Mouse (Mus musculus) forebrain, embryonic 16.5 days (tissue): ENCODE data around the gene Cdca7l. TPM values are rescaled to one million over a fixed set of nuclear protein-coding genes. Genes with fewer than 3 reads are reported as not detected.
"Not testable (repeated sequence)": the region's sequence is repeated elsewhere in the genome, so short reads cannot be mapped to it uniquely, and the experiment has no call there.

Experiments
- ATAC-seq: fragments of 200-750 bp; cut with Nextera tagmentation; 2 replicates; pipeline ENCODE4 v1.8.0; 2017; ENCODE audit warnings: mild to moderate bottlenecking, moderate library complexity
- H3K27ac ChIP-seq: fragments of 300-500 bp; sonication (generic); 2 replicates; pipeline ENCODE4 v1.5.1; 2014; ENCODE audit warnings: low read length, control low read depth
- H3K27me3 ChIP-seq: fragments of 300-500 bp; sonication (generic); replicated peaks from 2 replicates; pipeline ENCODE4 v1.6.1; 2014; ENCODE audit warnings: low read length; ENCODE audit not compliant: control insufficient read depth, insufficient read depth
- H3K36me3 ChIP-seq: fragments of 300-500 bp; sonication (generic); 2 replicates; pipeline ENCODE4 v1.6.1; 2014; ENCODE audit not compliant: control insufficient read depth, insufficient read depth
- H3K4me1 ChIP-seq: fragments of 300-500 bp; sonication (generic); replicated peaks from 2 replicates; pipeline ENCODE4 v1.6.1; 2014; ENCODE audit warnings: low read length; ENCODE audit not compliant: control insufficient read depth, insufficient read depth
- H3K4me2 ChIP-seq: fragments of 300-500 bp; sonication (generic); 2 replicates; pipeline ENCODE4 v1.6.1; 2014; ENCODE audit warnings: mild to moderate bottlenecking, low read length, control low read depth
- H3K4me3 ChIP-seq: fragments of 300-500 bp; sonication (generic); replicated peaks from 2 replicates; pipeline ENCODE4 v1.5.1; 2014; ENCODE audit warnings: mild to moderate bottlenecking, low read length, control low read depth
- H3K9ac ChIP-seq: fragments of 300-500 bp; sonication (generic); replicated peaks from 2 replicates; pipeline ENCODE4 v1.6.1; 2014; ENCODE audit warnings: low read depth, low read length, control low read depth
- H3K9me3 ChIP-seq: fragments of 300-500 bp; sonication (generic); 2 replicates; pipeline ENCODE4 v1.6.1; 2016; ENCODE audit warnings: low read length; ENCODE audit not compliant: control insufficient read depth
- WGBS: fragments of 180-500 bp; shearing (Covaris S2); extraction: QIAGEN DNeasy Blood & Tissue Kit; methylation state at CpG from one replicate; pipeline ENCODE4 v1.1.7; 2014; 5-methylcytosine and 5-hydroxymethylcytosine counted together
- polyA plus RNA-seq: library from polyadenylated mRNA; unstranded; fragments of >200 nt; fragmentation: Nextera tagmentation; extraction: Ambion mirVana; gene quantifications from 2 replicates; pipeline ENCODE4 v1.2.1, GENCODE M21; 2015

The Cdca7l gene
- polyA plus RNA-seq, 1 experiment from 2014 or later = 9.0 TPM

- H3K4me2 ChIP-seq = no peak overlapping the region
- WGBS = 49% methylated on average over 3 of the region's 3 CpGs
- no peaks in the 10 kb centered on the region for H3K27me3 ChIP-seq
- H3K9me3 ChIP-seq = no peaks in the 10 kb centered on the region
- no peak overlapping the region for H3K4me3 ChIP-seq
- ATAC-seq = no peak
- H3K27ac ChIP-seq = no peak overlapping the region
- no peaks in the 10 kb centered on the region for H3K36me3 ChIP-seq
- no peaks in the 10 kb centered on the region for H3K4me1 ChIP-seq
- no peak overlapping the region for H3K9ac ChIP-seq
Measured at GRCm38 (mm10) chr12:117861249-117861648, 57.2 kb downstream of the Cdca7l start.

- 89% methylated on average over 5 of the region's 5 CpGs for WGBS
Measured at GRCm38 (mm10) chr12:117862655-117863054, 58.6 kb downstream of the Cdca7l start.

GRCm38 (mm10) chr12:117867708-117868564 is 63.8 kb downstream of the Cdca7l start:
- H3K27ac ChIP-seq = no peak overlapping the region
- no peak overlapping the region for H3K4me2 ChIP-seq
- ATAC-seq = no peak
- H3K36me3 ChIP-seq = no peaks in the 10 kb centered on the region
- H3K9ac ChIP-seq = no peak overlapping the region
- WGBS = 85% methylated on average over 4 of the region's 4 CpGs
- no peaks in the 10 kb centered on the region for H3K9me3 ChIP-seq
- H3K4me1 ChIP-seq = no peaks in the 10 kb centered on the region
- H3K4me3 ChIP-seq = no peak overlapping the region
- no peaks in the 10 kb centered on the region for H3K27me3 ChIP-seq

More at GRCm38 (mm10) chr12:117862655-117863054, 58.6 kb downstream of the Cdca7l start:
- H3K27me3 ChIP-seq = no peaks in the 10 kb centered on the region
- H3K4me2 ChIP-seq = no peak overlapping the region
- H3K4me1 ChIP-seq = no peaks in the 10 kb centered on the region
- no peak overlapping the region for H3K9ac ChIP-seq
- no peaks in the 10 kb centered on the region for H3K36me3 ChIP-seq
- no peak overlapping the region for H3K4me3 ChIP-seq
- no peak overlapping the region for H3K27ac ChIP-seq
- no peak for ATAC-seq
- no peaks in the 10 kb centered on the region for H3K9me3 ChIP-seq

- Histone ChIP-seq H3K36me3 (no peaks in the 10 kb centered on the region), H3K9ac (no peak overlapping the region), H3K4me3 (no peak overlapping the region), H3K27me3 (no peaks in the 10 kb centered on the region), H3K9me3 (no peaks in the 10 kb centered on the region), H3K27ac (no peak overlapping the region), H3K4me1 (no peaks in the 10 kb centered on the region), H3K4me2 (no peak overlapping the region)
- 82% methylated on average over 5 of the region's 5 CpGs for WGBS
- no peak for ATAC-seq
Measured at GRCm38 (mm10) chr12:117872265-117872664, 68.2 kb downstream of the Cdca7l start.

GRCm38 (mm10) chr12:117878341-117878740 is 74.3 kb downstream of the Cdca7l start:
- ATAC-seq = no peak
- no peak overlapping the region for H3K4me3 ChIP-seq
- 94% methylated on average over 13 of the region's 13 CpGs for WGBS

GRCm38 (mm10) chr12:117884627-117885026 is 80.5 kb downstream of the Cdca7l start:
- H3K9me3 ChIP-seq = no peaks in the 10 kb centered on the region
- H3K4me3 ChIP-seq = no peak overlapping the region
- no peaks in the 10 kb centered on the region for H3K4me1 ChIP-seq
- WGBS = 93% methylated on average over 2 of the region's 2 CpGs
- H3K27ac ChIP-seq = no peak overlapping the region
- no peak overlapping the region for H3K9ac ChIP-seq
- H3K4me2 ChIP-seq = no peak overlapping the region
- no peaks in the 10 kb centered on the region for H3K27me3 ChIP-seq
- no peaks in the 10 kb centered on the region for H3K36me3 ChIP-seq
- ATAC-seq = no peak

More at GRCm38 (mm10) chr12:117878341-117878740, 74.3 kb downstream of the Cdca7l start:
- no peaks in the 10 kb centered on the region for H3K27me3 ChIP-seq
- H3K4me1 ChIP-seq = no peaks in the 10 kb centered on the region
- no peak overlapping the region for H3K9ac ChIP-seq
- H3K36me3 ChIP-seq = no peaks in the 10 kb centered on the region
- no peak overlapping the region for H3K27ac ChIP-seq
- H3K4me2 ChIP-seq = no peak overlapping the region
- no peaks in the 10 kb centered on the region for H3K9me3 ChIP-seq

- Histone ChIP-seq H3K4me3 (no peak overlapping the region), H3K4me1 (no peaks in the 10 kb centered on the region), H3K9me3 (no peaks in the 10 kb centered on the region), H3K27me3 (no peaks in the 10 kb centered on the region), H3K27ac (no peak overlapping the region), H3K9ac (no peak overlapping the region), H3K36me3 (no peaks in the 10 kb centered on the region), H3K4me2 (no peak overlapping the region)
- ATAC-seq = no peak
- WGBS = 82% methylated on average over 3 of the region's 3 CpGs
Measured at GRCm38 (mm10) chr12:117887422-117887821, 83.3 kb downstream of the Cdca7l start.

GRCm38 (mm10) chr12:117900798-117901197 is 96.7 kb downstream of the Cdca7l start:
- H3K9me3 ChIP-seq, H3K9ac ChIP-seq, H3K27me3 ChIP-seq, H3K27ac ChIP-seq, ATAC-seq, H3K36me3 ChIP-seq, H3K4me1 ChIP-seq, H3K4me2 ChIP-seq, H3K4me3 ChIP-seq: not testable (repeated sequence)
- WGBS = no CpG with 5 or more reads among the region's 4 CpGs

- not testable (repeated sequence) for H3K9me3 ChIP-seq, H3K4me2 ChIP-seq, H3K27me3 ChIP-seq, ATAC-seq, H3K36me3 ChIP-seq, H3K4me3 ChIP-seq, H3K4me1 ChIP-seq, H3K9ac ChIP-seq, H3K27ac ChIP-seq
- 48% methylated on average over 1 of the region's 4 CpGs for WGBS
Measured at GRCm38 (mm10) chr12:117901352-117901751, 97.3 kb downstream of the Cdca7l start.
